Mouse (Mus musculus) CH12.LX (cell line): ENCODE results near the gene 1110002E22Rik. TPM values are rescaled to one million over a fixed set of nuclear protein-coding genes. Genes with fewer than 3 reads are reported as not detected.

Source experiments
- DNase-seq: peaks from one replicate; pipeline ENCODE4 v3.0.0-alpha.2; 2013; ENCODE audit errors: extremely low read depth
- H3K27ac ChIP-seq: 2 replicates; pipeline ENCODE4 v1.5.1; 2012; ENCODE audit warnings: low read depth, mild to moderate bottlenecking, control low read depth, moderate library complexity; ENCODE audit not compliant: insufficient read depth
- H3K27me3 ChIP-seq: replicated peaks from 2 replicates; pipeline ENCODE3; 2012; ENCODE audit warnings: inconsistent platforms
- H3K36me3 ChIP-seq, 2 experiments: replicated peaks in 1 of 2; 2 replicates each; pipeline versions ENCODE3 to v1.6.1; 2012; ENCODE audit warnings: inconsistent platforms in 1 of 2, low read length in 1 of 2, mild to moderate bottlenecking in 1 of 2, mixed read lengths in 1 of 2, moderate library complexity in 1 of 2; ENCODE audit not compliant: control insufficient read depth in 1 of 2, insufficient read depth in 1 of 2
- H3K4me1 ChIP-seq, 2 experiments: 2 replicates each; pipeline ENCODE4 v1.6.1; 2012; ENCODE audit warnings: inconsistent platforms in 1 of 2, moderate library complexity in 1 of 2; ENCODE audit not compliant: insufficient read depth in 2 of 2, control insufficient read depth in 1 of 2
- H3K4me2 ChIP-seq: 2 replicates; pipeline ENCODE4 v1.6.1; 2012; ENCODE audit warnings: low read depth, mild to moderate bottlenecking, control low read depth; ENCODE audit not compliant: poor library complexity, insufficient read depth, severe bottlenecking
- H3K4me3 ChIP-seq, 3 experiments: fragments of 150-350 bp in 1 of 3; sonication (generic) in 1 of 3; replicated peaks in 1 of 3; 2 replicates each; pipeline versions ENCODE3 to v1.5.1; 2011 to 2012; ENCODE audit warnings: low read depth in 2 of 3, low read length in 2 of 3, mild to moderate bottlenecking in 2 of 3, moderate library complexity in 2 of 3, control low read depth in 1 of 3, improper control_type of control experiment in 1 of 3, inconsistent platforms in 1 of 3, mixed read lengths in 1 of 3; ENCODE audit not compliant: poor library complexity in 1 of 3
- H3K79me2 ChIP-seq: replicated peaks from 2 replicates; pipeline ENCODE4 v1.6.1; 2012; ENCODE audit warnings: mild to moderate bottlenecking, moderate library complexity; ENCODE audit not compliant: control insufficient read depth, poor library complexity, insufficient read depth, severe bottlenecking; ENCODE audit errors: extremely low read depth
- H3K9ac ChIP-seq: 2 replicates; pipeline ENCODE4 v1.6.1; 2012; ENCODE audit warnings: low read depth, mild to moderate bottlenecking, control low read depth, moderate library complexity; ENCODE audit not compliant: insufficient read depth
- H3K9me3 ChIP-seq: replicated peaks from 2 replicates; pipeline ENCODE3; 2012; ENCODE audit warnings: low read length, inconsistent platforms, mixed read lengths
- CHD2 ChIP-seq: IDR thresholded peaks from 2 replicates; pipeline ENCODE4 v1.6.1; 2011; ENCODE audit warnings: low read length, improper control_type of control experiment
- CTCF ChIP-seq, 2 experiments: IDR thresholded peaks in 1 of 2; conservative IDR thresholded peaks in 1 of 2; 2 replicates each; pipeline ENCODE4 v1.5.1; 2011 to 2012; ENCODE audit warnings: low read depth in 2 of 2, low read length in 2 of 2, improper control_type of control experiment in 1 of 2, inconsistent platforms in 1 of 2, mild to moderate bottlenecking in 1 of 2, moderate library complexity in 1 of 2
- E2F4 ChIP-seq: IDR thresholded peaks from 2 replicates; pipeline ENCODE4 v1.6.1; 2011; ENCODE audit warnings: low read depth, low read length, improper control_type of control experiment; ENCODE audit not compliant: insufficient replicate concordance
- ELF1 ChIP-seq: IDR thresholded peaks from 2 replicates; pipeline ENCODE4 v1.6.1; 2014; ENCODE audit warnings: low read depth, mild to moderate bottlenecking, inconsistent platforms, low read length, improper control_type of control experiment
- EP300 ChIP-seq: IDR thresholded peaks from 2 replicates; pipeline ENCODE4 v1.6.1; 2011; ENCODE audit warnings: low read length, improper control_type of control experiment
- ETS1 ChIP-seq: conservative IDR thresholded peaks from 2 replicates; pipeline ENCODE4 v1.6.1; 2012; ENCODE audit warnings: low read depth, mild to moderate bottlenecking, inconsistent platforms, low read length, improper control_type of control experiment, moderate library complexity
- GABPA ChIP-seq: IDR thresholded peaks from 2 replicates; pipeline ENCODE4 v1.6.1; 2012; ENCODE audit warnings: low read depth, low read length, improper control_type of control experiment, inconsistent platforms; ENCODE audit not compliant: insufficient replicate concordance
- HCFC1 ChIP-seq: IDR thresholded peaks from 2 replicates; pipeline ENCODE4 v1.6.1; 2012; ENCODE audit warnings: low read depth, mild to moderate bottlenecking, inconsistent platforms, low read length, improper control_type of control experiment
- IRF4 ChIP-seq: IDR thresholded peaks from 2 replicates; pipeline ENCODE4 v1.6.1; 2014; ENCODE audit warnings: low read depth, mild to moderate bottlenecking, inconsistent platforms, low read length, improper control_type of control experiment
- JUND ChIP-seq: conservative IDR thresholded peaks from 2 replicates; pipeline ENCODE4 v1.6.1; 2011; ENCODE audit warnings: low read depth, low read length, improper control_type of control experiment
- MAFK ChIP-seq: IDR thresholded peaks from 2 replicates; pipeline ENCODE4 v1.6.1; 2011; ENCODE audit warnings: low read length, improper control_type of control experiment; ENCODE audit not compliant: insufficient replicate concordance
- MEF2A ChIP-seq: IDR thresholded peaks from 2 replicates; pipeline ENCODE4 v1.6.1; 2014; ENCODE audit warnings: low read depth, mild to moderate bottlenecking, inconsistent platforms, low read length, improper control_type of control experiment, borderline replicate concordance
- MYC ChIP-seq: IDR thresholded peaks from 2 replicates; pipeline ENCODE4 v1.6.1; 2011; ENCODE audit warnings: low read depth, mild to moderate bottlenecking, improper control_type of control experiment, low read length
- NELFE ChIP-seq: IDR thresholded peaks from 2 replicates; pipeline ENCODE4 v1.6.1; 2011; ENCODE audit warnings: low read depth, low read length, improper control_type of control experiment
- NRF1 ChIP-seq: IDR thresholded peaks from 2 replicates; pipeline ENCODE4 v1.6.1; 2014; ENCODE audit warnings: low read depth, mild to moderate bottlenecking, inconsistent platforms, low read length, improper control_type of control experiment, moderate library complexity
- PAX5 ChIP-seq: IDR thresholded peaks from 2 replicates; pipeline ENCODE4 v1.6.1; 2012; ENCODE audit warnings: low read length, inconsistent platforms, mixed read lengths
- SIN3A ChIP-seq: IDR thresholded peaks from 2 replicates; pipeline ENCODE4 v1.6.1; 2012; ENCODE audit warnings: low read length, improper control_type of control experiment, inconsistent platforms
- SMC3 ChIP-seq: IDR thresholded peaks from 2 replicates; pipeline ENCODE4 v1.6.1; 2011; ENCODE audit warnings: low read depth, low read length, improper control_type of control experiment
- TCF12 ChIP-seq: IDR thresholded peaks from 2 replicates; pipeline ENCODE4 v1.6.1; 2014; ENCODE audit warnings: low read depth, mild to moderate bottlenecking, inconsistent platforms, low read length, improper control_type of control experiment
- USF1 ChIP-seq: IDR thresholded peaks from 2 replicates; pipeline ENCODE4 v1.6.1; 2014; ENCODE audit warnings: low read depth, mild to moderate bottlenecking, inconsistent platforms, low read length, improper control_type of control experiment
- USF2 ChIP-seq: conservative IDR thresholded peaks from 2 replicates; pipeline ENCODE4 v1.6.1; 2011; ENCODE audit warnings: low read depth, low read length, improper control_type of control experiment
- dilution Hi-C: fragments of 300-500 bp; cut with MboI; formaldehyde crosslinking; loops from 2 replicates; pipeline ENCODE4 v1.14.3; 2020; ENCODE audit warnings: low sequenced_read_pairs; ENCODE audit not compliant: extremely low pct_unique_long_range_greater_than_20kb, extremely low pct_ligation_motif_present
- in situ Hi-C: fragments of 300-500 bp; cut with MboI; formaldehyde crosslinking; loops from 3 replicates; pipeline ENCODE4 v1.14.3; 2019; ENCODE audit warnings: low sequenced_read_pairs, low pct_ligation_motif_present, low pct_unique_long_range_greater_than_20kb, mixed read lengths
- polyA plus RNA-seq: library from polyadenylated mRNA; unstranded; fragments of >175 nt; gene quantifications from 2 replicates; pipeline ENCODE4 v1.2.1, GENCODE M21; 2012; ENCODE audit warnings: low read depth; ENCODE audit not compliant: insufficient read length
- total RNA-seq, 2 experiments: library from RNA; depleted of rRNA; stranded (reverse); fragments of 300-350 nt in 1 of 2; fragments of >200 nt in 1 of 2; gene quantifications; 2 replicates each; pipeline ENCODE4 v1.2.3; 2012 to 2014

Gene 1110002E22Rik
- total and polyA plus RNA-seq, 3 experiments: 0.66 to 2.3 (median 2.0) TPM

- Histone ChIP-seq H3K9ac (no peak overlapping the region), H3K27ac (no peak overlapping the region), H3K4me2 (no peak overlapping the region), H3K36me3 (no peaks in the 10 kb centered on the region), H3K4me1 (peaks cover 4% of the 10 kb centered on the region in 2 experiments; a peak in 3 of 4 replicates), H3K79me2 (no peaks in the 10 kb centered on the region; the same call in 1 of the 2 replicates), H3K4me3 (no peak overlapping the region), H3K9me3 (no peaks in the 10 kb centered on the region), H3K27me3 (no peaks in the 10 kb centered on the region)
- in situ Hi-C loops: no loop called here
- DNase-seq: no peak
- dilution Hi-C loops: no loop called here
- TF ChIP-seq MEF2A (peak; percentile 36; the same call in 1 of the 2 replicates), USF2 (no peak), GABPA (no peak), E2F4 (no peak), ELF1 (0 out of 2 replicates have a peak, but pooled peaks have one; percentile 31), USF1 (no peak), PAX5 (no peak)
These were observed 38.6 kb upstream of the 1110002E22Rik start for GRCm38 (mm10) chr3:138026286-138026685.

GRCm38 (mm10) chr3:138027575-138028362, 37.1 kb upstream of the 1110002E22Rik start:
- no peaks in the 10 kb centered on the region for H3K36me3 ChIP-seq
- no peak overlapping the region for H3K4me3 ChIP-seq
- no peaks in the 10 kb centered on the region for H3K9me3 ChIP-seq
- no peak overlapping the region for H3K4me2 ChIP-seq
- TF ChIP-seq NELFE (no peak), ELF1 (no peak), MAFK (no peak), SMC3 (no peak), CHD2 (no peak), TCF12 (no peak), SIN3A (no peak), EP300 (no peak), ETS1 (no peak), HCFC1 (no peak), CTCF (conservative IDR thresholded peaks at IDR 0.05 in 1 of 2, IDR thresholded peaks at IDR 0.05 in 1 of 2; ENCODE audit: low read depth in 2 of 2, low read length in 2 of 2) (no peak), JUND (no peak), MYC (no peak), IRF4 (no peak), NRF1 (no peak)
- TF ChIP-seq, all 38 proteins: peak for 0
- dilution Hi-C loops: no loop called here
- H3K9ac ChIP-seq: no peak overlapping the region
- DNase-seq: no peak
- in situ Hi-C loops: no loop called here
- no peaks in the 10 kb centered on the region for H3K27me3 ChIP-seq
- H3K79me2 ChIP-seq: no peaks in the 10 kb centered on the region; the same call in 1 of the 2 replicates
- H3K27ac ChIP-seq: no peak overlapping the region
- peaks cover 4% of the 10 kb centered on the region in 2 experiments; a peak in 3 of 4 replicates for H3K4me1 ChIP-seq
